Mouse (Mus musculus) adrenal gland (tissue): ENCODE measurements at regions not wholly inside any gene's neighbourhood (a gene's known extent, or its start where the extent isn't known, plus 50 kb on each side); places are given as distances from the start of the nearest gene placed in this dataset.

Source experiments
- intact Hi-C: fragments of 180-260 bp; cut with DNase I; formaldehyde crosslinking; loops from one replicate; pipeline ENCODE4 v1.15.1; 2025

DNA sequence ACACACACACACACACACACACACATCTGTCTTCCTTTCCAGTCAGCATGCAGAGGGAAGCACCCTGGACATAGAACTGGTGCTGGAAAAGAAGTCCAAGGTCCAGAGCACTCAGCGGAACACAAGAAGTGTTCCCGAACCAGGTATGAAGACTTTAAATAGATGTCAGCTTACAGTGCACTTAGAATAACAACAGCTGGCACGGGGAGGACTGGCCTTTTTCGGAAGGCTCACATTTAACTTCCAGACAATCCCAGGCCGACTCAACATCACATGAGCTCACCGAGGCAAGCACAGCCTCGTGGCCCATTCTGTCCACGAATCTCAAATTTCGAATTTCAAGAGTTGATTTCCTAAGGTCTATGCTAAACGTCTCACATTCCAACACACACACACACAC lies 70.9 kb upstream of the Slc25a33 start:
- intact Hi-C loops, result loop anchor here (5.0 kb wide), 1 partner anchor 38 kb away; no protein-coding TSS in a partner anchor

DNA sequence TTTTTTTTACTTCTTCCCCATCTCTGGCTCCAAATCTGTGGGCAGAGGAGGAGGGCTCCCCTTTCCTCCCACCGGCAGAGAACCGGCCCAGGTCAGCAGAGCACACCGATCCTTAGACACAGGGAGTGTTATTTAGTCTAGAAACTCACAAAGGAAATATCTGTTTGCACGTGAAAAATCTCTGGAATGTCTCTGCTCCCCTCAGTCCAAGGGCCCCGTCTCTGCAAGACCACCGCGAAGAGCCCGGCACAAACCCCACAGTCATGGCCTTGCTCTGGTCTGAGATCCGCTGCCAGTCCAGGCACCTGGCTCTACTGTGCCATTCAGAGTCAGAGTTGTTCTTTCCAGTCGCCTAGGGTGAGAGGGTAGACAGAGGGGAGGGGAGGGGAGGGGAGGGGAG lies 69.7 kb upstream of the Slc25a33 start:
- intact Hi-C loops, result loop anchor here (5.0 kb wide), 1 partner anchor 36 kb away; no protein-coding TSS in a partner anchor

DNA sequence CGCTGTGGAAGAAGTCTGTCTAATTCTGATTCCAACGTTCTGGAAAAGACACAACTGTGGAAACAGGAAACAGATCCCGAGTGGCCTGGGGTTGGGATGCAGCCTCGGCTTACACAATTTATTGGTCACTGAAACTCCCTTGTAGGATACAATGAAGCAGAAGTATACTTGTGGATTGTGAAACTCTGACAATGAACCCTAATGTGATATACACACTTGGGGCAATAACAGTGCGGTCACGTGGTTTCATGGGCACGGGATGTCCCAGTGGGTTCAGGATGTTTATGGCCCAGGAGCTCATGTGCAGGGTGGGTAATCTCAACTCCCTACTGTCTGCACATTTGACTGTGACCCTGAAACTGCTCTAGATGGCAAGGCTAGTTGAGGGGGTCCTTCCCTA lies 68.8 kb upstream of the Slc25a33 start:
- intact Hi-C loops, result loop anchor here (5.0 kb wide), 1 partner anchor 36 kb away; no protein-coding TSS in a partner anchor

DNA sequence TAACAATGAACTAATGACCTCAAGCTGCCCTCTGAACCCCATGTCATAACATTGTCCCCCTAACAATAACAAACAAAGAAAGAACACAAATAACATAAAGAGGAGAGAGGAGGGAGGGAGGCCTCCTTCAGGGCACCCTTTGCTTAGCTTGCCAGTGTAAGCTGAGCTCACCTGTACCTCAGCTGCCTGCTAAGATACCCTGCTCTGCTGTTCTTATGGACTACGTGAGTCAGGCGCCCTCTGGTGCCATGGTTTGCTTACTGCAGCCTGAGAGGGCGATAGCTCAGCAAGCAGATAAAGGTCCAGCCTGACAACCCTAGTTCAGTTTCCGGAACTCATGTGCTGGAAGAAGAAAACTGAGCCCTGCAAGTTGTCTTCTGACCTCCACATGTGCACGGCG lies 67.8 kb upstream of the Slc25a33 start:
- intact Hi-C loops, result loop anchor here (5.0 kb wide), 1 partner anchor 35 kb away; no protein-coding TSS in a partner anchor

DNA sequence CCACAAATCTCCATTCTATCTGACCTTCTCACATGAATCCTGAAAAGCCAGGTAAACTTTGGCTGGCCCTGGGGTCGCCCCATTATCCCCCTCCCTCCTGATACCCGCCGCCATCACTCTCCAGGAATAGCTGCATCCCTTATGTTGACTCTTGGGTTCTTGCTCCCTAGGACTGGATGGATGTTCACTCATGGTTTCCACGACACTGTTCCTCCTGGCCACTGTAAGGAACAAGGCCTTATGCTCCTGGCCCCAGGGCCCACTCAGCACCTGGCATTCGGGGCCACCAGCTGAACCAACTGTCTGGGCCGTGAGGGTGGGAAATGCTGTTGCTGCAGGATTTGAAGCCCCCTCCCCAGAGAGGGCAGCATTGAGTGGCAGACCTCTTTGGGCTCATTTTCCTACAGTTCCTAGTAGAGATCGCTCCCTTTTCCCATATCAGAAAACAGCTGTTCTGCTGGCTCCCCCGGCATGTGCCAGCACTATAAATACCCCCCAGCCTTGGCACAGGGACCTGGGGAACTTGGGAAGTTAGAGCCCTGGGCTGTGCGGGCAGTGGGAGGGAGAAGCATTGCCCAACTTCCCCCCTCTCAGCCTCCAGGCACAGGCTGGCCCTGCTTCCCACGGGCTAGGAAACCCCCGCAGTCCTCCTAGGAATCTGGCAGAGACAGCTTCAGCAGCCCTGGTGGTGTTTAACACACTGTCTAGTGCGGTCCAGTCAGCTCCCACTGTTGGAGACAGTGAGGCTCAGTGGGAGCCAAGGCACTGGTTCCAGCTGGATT lies 66.6 kb upstream of the Slc25a33 start:
- intact Hi-C loops, result loop anchor here (5.0 kb wide), 1 partner anchor 33 kb away; no protein-coding TSS in a partner anchor

DNA sequence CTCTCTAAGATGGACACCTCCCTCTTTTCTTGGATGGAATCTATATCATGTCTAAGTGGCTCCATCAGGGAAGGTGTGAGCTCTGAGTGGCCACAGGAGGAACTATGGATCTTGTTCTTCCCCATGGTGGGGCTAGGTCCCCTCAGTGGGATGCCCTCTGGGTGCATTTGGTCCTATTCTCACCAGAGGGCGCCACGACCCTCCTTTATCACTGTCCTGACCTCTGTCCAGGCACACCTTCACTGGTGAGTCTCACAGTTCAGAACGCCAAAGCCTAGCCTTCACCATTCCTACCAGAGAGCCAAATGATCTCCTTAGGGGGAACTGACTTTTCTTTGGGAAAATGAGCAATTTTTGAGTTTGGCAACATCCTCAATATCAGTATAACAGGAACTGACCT lies 64.6 kb upstream of the Slc25a33 start:
- intact Hi-C loops, result loop anchor here (2.0 kb wide), 1 partner anchor 118 kb away; no protein-coding TSS in a partner anchor

DNA sequence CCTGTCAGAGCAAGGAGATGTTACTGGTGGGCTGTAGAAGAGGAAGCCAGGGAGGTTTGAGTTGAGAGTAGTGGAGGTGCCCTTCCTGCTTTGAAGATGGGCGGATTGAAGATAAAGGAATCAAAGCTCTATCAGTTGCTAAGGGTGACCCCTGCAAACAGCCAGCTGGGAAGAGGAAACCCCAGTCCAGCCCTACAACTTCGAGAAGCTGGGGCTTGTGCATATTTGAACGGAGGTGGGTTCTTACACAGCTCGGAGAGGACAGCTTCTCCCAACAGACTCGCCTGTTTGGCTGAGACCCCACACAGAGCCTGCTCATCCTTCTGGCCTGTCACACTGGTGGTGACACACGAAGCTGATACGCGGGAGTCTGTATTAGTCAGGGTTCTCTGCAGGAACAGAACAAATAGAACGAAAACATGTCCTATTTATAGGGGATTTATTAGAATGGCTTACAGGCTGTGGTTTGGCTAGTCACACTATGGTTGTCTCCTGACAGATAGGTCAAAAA lies 60.6 kb upstream of the Slc25a33 start:
- intact Hi-C loops, result no loop called here

DNA sequence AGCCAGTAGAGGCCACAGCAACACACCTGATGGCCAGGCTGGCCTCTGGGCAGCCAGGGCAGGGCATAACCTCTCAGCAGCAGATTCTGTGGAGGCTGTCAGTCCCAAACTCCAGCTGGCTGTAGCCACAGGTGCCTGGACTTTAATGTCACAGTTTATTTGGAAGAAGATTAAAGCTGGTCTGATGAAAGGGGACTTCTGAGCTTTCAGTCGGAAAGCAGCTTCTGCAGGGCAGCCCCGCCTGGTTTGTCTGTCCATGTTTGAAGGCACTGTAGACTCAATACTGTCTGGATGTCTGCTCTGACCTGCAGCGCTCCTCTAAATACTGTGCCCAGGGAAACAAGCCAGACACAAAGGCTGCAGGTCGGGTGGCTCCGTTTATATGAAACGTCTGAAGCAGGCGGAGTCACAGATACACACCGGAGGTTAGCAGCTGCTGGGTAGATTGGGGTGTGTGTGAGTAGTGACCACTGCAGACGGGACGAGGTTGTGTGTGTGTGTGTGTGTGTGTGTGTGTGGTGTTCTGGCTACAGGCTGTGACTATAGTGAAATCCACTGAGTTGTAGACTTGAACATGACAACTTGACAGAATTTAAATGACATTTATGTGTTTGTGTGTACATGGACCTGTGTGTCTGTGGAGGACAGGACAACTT lies 58.5 kb upstream of the Slc25a33 start:
- intact Hi-C loops, result no loop called here

DNA sequence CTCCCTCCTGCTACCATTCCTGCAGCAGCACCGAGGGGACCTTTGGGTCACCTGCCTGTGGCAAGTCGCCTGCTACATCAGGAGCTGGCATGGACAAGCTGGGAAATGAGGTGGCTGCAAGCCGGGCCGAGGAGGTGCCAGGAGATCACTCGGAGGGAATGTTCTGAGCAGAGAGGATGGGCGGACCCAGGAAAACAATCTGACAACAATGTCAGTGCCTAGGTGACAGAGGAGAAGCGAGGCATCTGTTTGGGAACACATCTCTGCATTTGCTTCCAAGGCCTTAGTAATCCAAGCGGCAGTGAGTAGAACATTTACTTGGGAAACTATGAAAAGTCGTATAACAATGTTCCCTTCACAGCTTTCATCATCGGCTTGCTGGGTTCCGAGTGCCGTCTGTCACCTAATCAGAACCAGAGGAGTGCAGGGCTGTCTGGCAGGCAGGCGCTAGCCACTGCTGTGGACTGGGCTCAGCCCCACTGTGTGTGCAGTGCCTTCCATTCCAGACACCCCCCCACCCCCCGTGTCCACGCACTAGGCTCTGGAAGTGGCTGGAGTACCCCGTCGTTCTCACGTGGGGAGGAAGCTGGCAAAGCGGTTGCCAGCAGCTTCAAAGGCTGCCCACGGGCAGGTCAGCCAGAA lies 56.6 kb upstream of the Slc25a33 start:
- intact Hi-C loops, result no loop called here

DNA sequence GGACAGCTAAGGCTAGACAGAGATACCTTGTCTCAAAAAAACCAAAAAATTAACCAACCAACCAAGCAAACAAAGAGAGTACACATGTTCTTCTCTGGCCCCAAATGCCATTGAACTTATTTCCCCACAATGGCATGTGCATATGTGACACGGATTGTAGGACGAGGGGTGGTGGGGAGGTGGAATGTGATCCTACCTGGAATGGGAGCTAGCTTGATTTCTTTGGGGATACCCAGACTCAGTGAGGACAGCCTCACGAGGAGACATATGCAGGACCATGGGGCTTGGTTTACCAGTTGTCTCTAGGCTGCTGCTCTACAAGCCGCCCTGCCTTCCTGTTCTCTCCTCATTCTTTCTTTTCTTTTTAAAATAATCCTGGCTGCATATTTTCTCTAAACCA lies 55.9 kb upstream of the Slc25a33 start:
- intact Hi-C loops, result no loop called here

DNA sequence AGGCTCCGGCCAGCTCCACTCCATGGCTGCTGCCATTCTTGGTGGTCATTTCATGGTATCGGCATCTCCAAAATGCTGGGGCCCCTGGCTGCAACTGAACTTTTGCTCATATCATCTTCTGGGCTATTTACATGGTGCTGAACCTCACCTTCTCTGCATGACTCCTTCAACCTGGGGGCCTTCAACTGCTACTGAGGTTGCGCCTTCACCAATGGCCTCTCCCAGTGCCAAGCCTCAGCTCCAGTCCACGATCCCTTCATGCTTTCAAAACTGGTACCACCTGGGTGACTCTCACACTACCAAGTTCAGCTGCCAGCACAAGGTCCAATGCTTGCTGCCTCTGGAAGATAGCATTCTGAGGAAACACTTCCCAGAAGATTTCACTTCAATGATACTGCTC lies 53.7 kb upstream of the Slc25a33 start:
- intact Hi-C loops, result no loop called here
